Comparison of ENCODE assay signal across 8 mouse cellular contexts in genomic region chr12:33379624-33380445, GRCm38 (mm10). TPM values are rescaled to one million over a fixed set of nuclear protein-coding genes. Genes with fewer than 3 reads are reported as not detected.
DNase-seq lines count a peak whose midpoint lies in the region; ATAC-seq and TF ChIP-seq lines count a peak whose summit lies in the region.

No protein-coding gene starts in this region.

- peak; percentile 44 to 70 for DNase-seq in CD8-positive naive resting alpha-beta T cell, adult 2 months (ENCODE audit: low read depth in 2 of 2, low spot score in 2 of 2)
- peak; percentile 84 for DNase-seq in c-Kit-positive CD71-negative TER-119-negative erythroid progenitor cells, embryonic 14.5 days (ENCODE audit: low read depth)
- DNase-seq in forebrain, embryonic 10.5 days (ENCODE audit: extremely low spot score, low spot score) = peak; percentile 86
- peak; percentile 70 to 78 for DNase-seq in kidney, postnatal 25 days
- DNase-seq in liver, embryonic 14.5 days (ENCODE audit: low read depth in 3 of 3, low spot score in 3 of 3) = peak; percentile 53 to 65 (median 59)
- DNase-seq in neural tube, embryonic 11.5 days (ENCODE audit: low spot score) = peak; percentile 89
- peak; percentile 85 for DNase-seq in stomach, postnatal 0 days (ENCODE audit: low spot score)

- no peaks in the 10 kb centered on the region for H3K9me3 ChIP-seq in forebrain, embryonic 10.5 days
- no peaks in the 10 kb centered on the region for H3K9me3 ChIP-seq in heart, embryonic 15.5 days (replicated peaks)
- H3K9me3 ChIP-seq in liver, embryonic 14.5 days (ENCODE audit: control insufficient read depth, low read length) = no peaks in the 10 kb centered on the region
- no peaks in the 10 kb centered on the region for H3K9me3 ChIP-seq in neural tube, embryonic 11.5 days (ENCODE audit: control insufficient read depth, low read length)
- no peaks in the 10 kb centered on the region for H3K9me3 ChIP-seq in stomach, postnatal 0 days (ENCODE audit: control insufficient read depth, low read length)

- H3K4me3 ChIP-seq in forebrain, embryonic 10.5 days = peak overlapping the region; percentile 47
- H3K4me3 ChIP-seq in heart, embryonic 15.5 days = peak overlapping the region; percentile 37
- peak overlapping the region; percentile 2 to 59 for H3K4me3 ChIP-seq in liver, embryonic 14.5 days (ENCODE audit: insufficient read depth in 1 of 2, low read depth in 2 of 2, low read length in 2 of 2)
- H3K4me3 ChIP-seq in neural tube, embryonic 11.5 days (ENCODE audit: low read depth, low read length) = no peak overlapping the region
- peak overlapping the region; percentile 23 for H3K4me3 ChIP-seq in stomach, postnatal 0 days (ENCODE audit: low read depth, low read length)

- ATAC-seq in heart, embryonic 15.5 days (replicated peaks; ENCODE audit: insufficient number of reproducible peaks, insufficient read depth, low FRiP score, low read depth) = peak; percentile 58; the same call in 1 of the 2 replicates
- ATAC-seq in liver, embryonic 14.5 days (ENCODE audit: insufficient read depth) = peak; percentile 83
- ATAC-seq in neural tube, embryonic 11.5 days (ENCODE audit: insufficient read depth, low FRiP score, low TSS enrichment) = peak; percentile 71; the same call in 1 of the 2 replicates
- ATAC-seq in stomach, postnatal 0 days (ENCODE audit: low FRiP score, low TSS enrichment) = peak; percentile 91

- peaks cover 14% of the 10 kb centered on the region for H3K4me1 ChIP-seq in forebrain, embryonic 10.5 days
- H3K4me1 ChIP-seq in heart, embryonic 15.5 days (replicated peaks) = 0 out of 2 replicates have a peak, but pooled peaks cover 5% of the 10 kb centered on the region
- no peaks in the 10 kb centered on the region; a peak in 1 of 4 replicates for H3K4me1 ChIP-seq in liver, embryonic 14.5 days (replicated peaks; ENCODE audit: control insufficient read depth in 2 of 2, insufficient read depth in 2 of 2, low read length in 1 of 2)
- no peaks in the 10 kb centered on the region for H3K4me1 ChIP-seq in neural tube, embryonic 11.5 days (ENCODE audit: control insufficient read depth, insufficient read depth, low read length)
- H3K4me1 ChIP-seq in stomach, postnatal 0 days (replicated peaks; ENCODE audit: control insufficient read depth, insufficient read depth) = no peaks in the 10 kb centered on the region

- peaks cover 5% of the 10 kb centered on the region; the same call in 1 of the 2 replicates for H3K27me3 ChIP-seq in forebrain, embryonic 10.5 days (ENCODE audit: poor library complexity, severe bottlenecking)
- H3K27me3 ChIP-seq in heart, embryonic 15.5 days = 0 out of 2 replicates have a peak, but pooled peaks cover 6% of the 10 kb centered on the region
- H3K27me3 ChIP-seq in liver, embryonic 14.5 days (ENCODE audit: control insufficient read depth, insufficient read depth, low read length) = no peaks in the 10 kb centered on the region
- no peaks in the 10 kb centered on the region for H3K27me3 ChIP-seq in neural tube, embryonic 11.5 days (ENCODE audit: control insufficient read depth, insufficient read depth, low read length)
- H3K27me3 ChIP-seq in stomach, postnatal 0 days (ENCODE audit: control insufficient read depth, insufficient read depth, low read length) = no peaks in the 10 kb centered on the region

- 0 out of 2 replicates have a peak overlapping the region, but pooled peaks have one; percentile 26 for H3K27ac ChIP-seq in forebrain, embryonic 10.5 days
- no peak overlapping the region for H3K27ac ChIP-seq in heart, embryonic 15.5 days
- H3K27ac ChIP-seq in liver, embryonic 14.5 days = no peak overlapping the region
- no peak overlapping the region for H3K27ac ChIP-seq in neural tube, embryonic 11.5 days (ENCODE audit: low read depth, low read length)
- H3K27ac ChIP-seq in stomach, postnatal 0 days (replicated peaks) = no peak overlapping the region

- H3K36me3 ChIP-seq in forebrain, embryonic 10.5 days (replicated peaks) = no peaks in the 10 kb centered on the region
- H3K36me3 ChIP-seq in heart, embryonic 15.5 days = no peaks in the 10 kb centered on the region
- H3K36me3 ChIP-seq in liver, embryonic 14.5 days (replicated peaks; ENCODE audit: control insufficient read depth, insufficient read depth, low read depth) = no peaks in the 10 kb centered on the region
- H3K36me3 ChIP-seq in neural tube, embryonic 11.5 days (ENCODE audit: control insufficient read depth, insufficient read depth, low read length) = no peaks in the 10 kb centered on the region
- no peaks in the 10 kb centered on the region for H3K36me3 ChIP-seq in stomach, postnatal 0 days (ENCODE audit: control insufficient read depth, insufficient read depth, low read length)

- peak; percentile 96 for TF ChIP-seq CTCF in liver, embryonic 14.5 days (IDR thresholded peaks at IDR 0.05; ENCODE audit: low read depth)
- peak; percentile 80 for TF ChIP-seq CTCF in stomach, postnatal 0 days (IDR thresholded peaks at IDR 0.05; ENCODE audit: low read depth)

- no peak overlapping the region for H3K9ac ChIP-seq in heart, embryonic 15.5 days
- peak overlapping the region; percentile 31 for H3K9ac ChIP-seq in liver, embryonic 14.5 days (replicated peaks)
- no peak overlapping the region for H3K9ac ChIP-seq in neural tube, embryonic 11.5 days (ENCODE audit: low read length)
- no peak overlapping the region; the same call in 1 of the 2 replicates for H3K9ac ChIP-seq in stomach, postnatal 0 days (ENCODE audit: low read length)

- H3K4me2 ChIP-seq in heart, embryonic 15.5 days = peak overlapping the region; percentile 55
- H3K4me2 ChIP-seq in liver, embryonic 14.5 days (ENCODE audit: low read depth) = peak overlapping the region; percentile 57
- peak overlapping the region; percentile 10; the same call in 1 of the 2 replicates for H3K4me2 ChIP-seq in neural tube, embryonic 11.5 days (ENCODE audit: low read depth)
- peak overlapping the region; percentile 50 for H3K4me2 ChIP-seq in stomach, postnatal 0 days (replicated peaks; ENCODE audit: low read depth)

- no peak for TF ChIP-seq EP300 in liver, embryonic 14.5 days (IDR thresholded peaks at IDR 0.05; ENCODE audit: low read depth)
- no peak for TF ChIP-seq EP300 in stomach, postnatal 0 days (optimal IDR thresholded peaks at IDR 0.05)

- 20% methylated on average over 22 of the region's 22 CpGs for WGBS in forebrain, embryonic 10.5 days
- 16% methylated on average over 22 of the region's 22 CpGs for WGBS in heart, embryonic 15.5 days
- WGBS in liver, embryonic 14.5 days (ENCODE audit: insufficient replicate concordance) = 13% methylated on average over 22 of the region's 22 CpGs
- WGBS in neural tube, embryonic 11.5 days = 20% methylated on average over 22 of the region's 22 CpGs
- WGBS in stomach, postnatal 0 days = 20% methylated on average over 22 of the region's 22 CpGs

RNA-seq across cellular contexts. Expression of gene Efcab10, which starts 14.8 kb away (rescaled TPM):
- 0.89 and 0.90 TPM in 2 replicates for polyA plus RNA-seq in forebrain, embryonic 10.5 days (2016; fragmentation: Nextera tagmentation; extraction: Ambion mirVana)
- 0.26 and 0.44 TPM in 2 replicates for polyA plus RNA-seq in heart, embryonic 15.5 days (2015; fragmentation: Nextera tagmentation; extraction: Ambion mirVana)
- not detected in 2 replicates for polyA plus RNA-seq in liver, embryonic 14.5 days (2012; rRNA removed)
- polyA plus RNA-seq in liver, embryonic 14.5 days (2014; fragmentation: Nextera tagmentation; extraction: Ambion mirVana) = not detected in 2 replicates
- polyA plus RNA-seq in neural tube, embryonic 11.5 days (2014; fragmentation: Nextera tagmentation; extraction: Ambion mirVana) = not detected in 2 replicates
- polyA plus RNA-seq in stomach, postnatal 0 days (2015; fragmentation: Nextera tagmentation; extraction: Ambion mirVana) = 0.21 TPM in 1 of 2 replicates, not detected in the other

RNA-seq across cellular contexts. Expression of gene Twistnb, which starts 49.6 kb away (rescaled TPM):
- 63.9 and 79.8 TPM in 2 replicates for polyA plus RNA-seq in forebrain, embryonic 10.5 days (2016; fragmentation: Nextera tagmentation; extraction: Ambion mirVana)
- 29.2 and 32.6 TPM in 2 replicates for polyA plus RNA-seq in heart, embryonic 15.5 days (2015; fragmentation: Nextera tagmentation; extraction: Ambion mirVana)
- 2.2 and 4.0 TPM in 2 replicates for polyA plus RNA-seq in liver, embryonic 14.5 days (2012; rRNA removed)
- polyA plus RNA-seq in liver, embryonic 14.5 days (2014; fragmentation: Nextera tagmentation; extraction: Ambion mirVana) = 34.3 and 37.1 TPM in 2 replicates
- polyA plus RNA-seq in neural tube, embryonic 11.5 days (2014; fragmentation: Nextera tagmentation; extraction: Ambion mirVana) = 40.8 and 49.2 TPM in 2 replicates
- 40.9 and 44.9 TPM in 2 replicates for polyA plus RNA-seq in stomach, postnatal 0 days (2015; fragmentation: Nextera tagmentation; extraction: Ambion mirVana)
